Mouse (Mus musculus): ENCODE measurements around the gene Sh3bp5l. TPM values are rescaled to one million over a fixed set of nuclear protein-coding genes. Genes with fewer than 3 reads are reported as not detected.

Sh3bp5l gene
- total and polyA plus RNA-seq, 3 experiments = 31.7 to 32.8 TPM; not detected in 1

DNA sequence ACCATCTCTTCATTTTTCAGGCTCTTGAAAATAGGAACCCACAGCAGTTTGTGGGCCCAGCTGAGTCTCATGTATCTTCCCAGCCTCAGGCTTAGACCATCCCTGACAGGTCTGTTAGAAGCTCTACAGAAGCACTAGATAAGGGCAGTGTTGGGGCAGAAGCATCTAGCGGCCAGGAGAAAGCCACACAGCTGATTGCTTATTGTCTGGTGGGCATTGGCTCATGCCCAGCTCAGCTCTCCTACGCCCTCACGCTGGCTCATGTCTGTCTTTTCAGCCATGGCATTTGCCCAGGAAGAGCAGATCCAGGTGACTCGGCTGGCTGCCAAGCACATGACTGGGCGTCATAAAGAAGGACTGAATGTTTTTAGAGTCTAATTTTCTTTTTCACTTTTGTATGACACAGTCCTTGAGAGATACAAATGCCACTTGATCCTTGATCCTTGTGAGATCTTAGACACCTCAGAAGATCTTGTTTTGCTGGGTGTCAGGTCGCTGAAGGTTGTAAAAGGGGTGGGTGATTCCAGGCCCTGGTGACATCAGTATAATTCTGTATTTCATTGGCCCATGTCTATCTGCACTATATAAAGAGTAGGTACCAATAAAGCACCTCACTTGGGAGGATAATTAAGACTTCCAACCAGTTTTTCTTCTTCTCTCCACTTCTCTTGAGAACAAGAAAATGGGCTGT lies 27.5 kb downstream of the Sh3bp5l start:
- peaks cover 0 to 16% of the 10 kb centered on the region in 2 experiments; a peak in 2 of 4 replicates for H3K36me3 ChIP-seq (ENCODE audit: control insufficient read depth in 1 of 2, insufficient read depth in 2 of 2, low read length in 2 of 2)
- peak; percentile 49 for DNase-seq (ENCODE audit: low read depth, low spot score)
- no peak overlapping the region for H3K4me3 ChIP-seq (ENCODE audit: control insufficient read depth in 1 of 2, insufficient read depth in 1 of 2, low read depth in 2 of 2, low read length in 2 of 2)
- TF ChIP-seq UBTF (IDR thresholded peaks at IDR 0.05; ENCODE audit: borderline replicate concordance, insufficient read depth, low read depth, low read length) (no peak), POLR2AphosphoS5 (IDR thresholded peaks at IDR 0.05; ENCODE audit: borderline replicate concordance, low read depth, low read length) (no peak), USF1 (IDR thresholded peaks at IDR 0.05; ENCODE audit: low read depth, low read length) (peak; percentile 40; the same call in 1 of the 2 replicates), SIN3A (IDR thresholded peaks at IDR 0.05; ENCODE audit: low read length) (peak; percentile 42; the same call in 1 of the 2 replicates), ZMIZ1 (IDR thresholded peaks at IDR 0.05; ENCODE audit: low read depth, low read length) (no peak), E2F4 (IDR thresholded peaks at IDR 0.05; ENCODE audit: borderline replicate concordance, low read depth, low read length) (no peak), GATA1 (IDR thresholded peaks at IDR 0.05; ENCODE audit: low read depth, low read length) (peak; percentile 28; the same call in 1 of the 2 replicates), ZKSCAN1 (IDR thresholded peaks at IDR 0.05; ENCODE audit: low read depth, low read length) (no peak), CTCF (IDR thresholded peaks at IDR 0.05 in 2 of 3, conservative IDR thresholded peaks at IDR 0.05 in 1 of 3; ENCODE audit: control insufficient read depth in 1 of 3, insufficient read depth in 1 of 3, low read depth in 2 of 3, low read length in 3 of 3, poor library complexity in 1 of 3, severe bottlenecking in 1 of 3) (no peak), TCF12 (IDR thresholded peaks at IDR 0.05; ENCODE audit: low read depth, low read length) (no peak), MYB (IDR thresholded peaks at IDR 0.05; ENCODE audit: low read depth, low read length) (no peak), RAD21 (IDR thresholded peaks at IDR 0.05; ENCODE audit: low read depth, low read length) (no peak), ZC3H11A (IDR thresholded peaks at IDR 0.05; ENCODE audit: low read depth, low read length) (no peak), CHD1 (IDR thresholded peaks at IDR 0.05; ENCODE audit: low read depth, low read length) (no peak), JUND (IDR thresholded peaks at IDR 0.05; ENCODE audit: low read depth, low read length) (no peak), SMC3 (IDR thresholded peaks at IDR 0.05; ENCODE audit: low read depth, low read length) (no peak; the same call in 1 of the 2 replicates), RCOR1 (IDR thresholded peaks at IDR 0.05; ENCODE audit: low read depth, low read length) (no peak), BHLHE40 (IDR thresholded peaks at IDR 0.05; ENCODE audit: borderline replicate concordance, low read depth, low read length) (peak; percentile 71), TAL1 (IDR thresholded peaks at IDR 0.05; ENCODE audit: low read length) (no peak), HCFC1 (IDR thresholded peaks at IDR 0.05; ENCODE audit: low read depth, low read length) (no peak), MAZ (IDR thresholded peaks at IDR 0.05; ENCODE audit: low read depth, low read length) (no peak), NRF1 (IDR thresholded peaks at IDR 0.05; ENCODE audit: insufficient read depth, low read depth, low read length, poor library complexity, severe bottlenecking) (no peak), USF2 (IDR thresholded peaks at IDR 0.05; ENCODE audit: borderline replicate concordance in 1 of 2, insufficient read depth in 1 of 2, low read depth in 1 of 2, low read length in 2 of 2) (no peak), POLR2AphosphoS2 (IDR thresholded peaks at IDR 0.05; ENCODE audit: low read length) (no peak), TBP (IDR thresholded peaks at IDR 0.05; ENCODE audit: low read depth, low read length) (no peak), ETS1 (IDR thresholded peaks at IDR 0.05; ENCODE audit: low read depth, low read length) (peak; percentile 82), ZNF384 (IDR thresholded peaks at IDR 0.05; ENCODE audit: low read depth, low read length) (no peak), MEF2A (IDR thresholded peaks at IDR 0.05; ENCODE audit: extremely low read depth, insufficient replicate concordance, low read depth, low read length, poor library complexity, severe bottlenecking) (no peak), MAX (IDR thresholded peaks at IDR 0.05; ENCODE audit: low read length) (no peak), NELFE (IDR thresholded peaks at IDR 0.05; ENCODE audit: low read depth, low read length) (no peak), KAT2A (conservative IDR thresholded peaks at IDR 0.05; ENCODE audit: low read depth, low read length) (no peak), CHD2 (IDR thresholded peaks at IDR 0.05; ENCODE audit: low read length) (no peak), EP300 (IDR thresholded peaks at IDR 0.05; ENCODE audit: low read depth in 1 of 2, low read length in 2 of 2) (no peak; a peak in 1 of 4 replicates), MAFK (IDR thresholded peaks at IDR 0.05; ENCODE audit: borderline replicate concordance, low read depth, low read length) (no peak), ELF1 (IDR thresholded peaks at IDR 0.05; ENCODE audit: low read depth, low read length) (no peak), POLR2A (IDR thresholded peaks at IDR 0.05; ENCODE audit: control insufficient read depth in 1 of 2, insufficient read depth in 1 of 2, low read depth in 1 of 2, low read length in 2 of 2, poor library complexity in 1 of 2) (no peak), GABPA (IDR thresholded peaks at IDR 0.05; ENCODE audit: low read depth, low read length) (no peak)
- H3K27ac ChIP-seq (ENCODE audit: control insufficient read depth, low read depth, low read length) = no peak overlapping the region
- no peaks in the 10 kb centered on the region for H3K9me3 ChIP-seq (replicated peaks; ENCODE audit: insufficient read depth, low read length)
- H3K9ac ChIP-seq (ENCODE audit: control insufficient read depth, low read depth, low read length, poor library complexity, severe bottlenecking) = no peak overlapping the region
- no peaks in the 10 kb centered on the region for H3K79me2 ChIP-seq (ENCODE audit: control insufficient read depth, insufficient read depth, low read length, poor library complexity)
- H3K4me1 ChIP-seq (ENCODE audit: control insufficient read depth in 1 of 2, insufficient read depth in 2 of 2, low read length in 2 of 2) = peaks cover 15 to 33% of the 10 kb centered on the region in 2 experiments
- H3K27me3 ChIP-seq (ENCODE audit: control insufficient read depth in 1 of 2, insufficient read depth in 2 of 2, low read length in 2 of 2) = no peaks in the 10 kb centered on the region
